Mouse (Mus musculus): ENCODE measurements around the gene Kank4. TPM values are rescaled to one million over a fixed set of nuclear protein-coding genes. Genes with fewer than 3 reads are reported as not detected.

Gene Kank4
- 0.05 and 0.12 TPM in 2 replicates for polyA plus RNA-seq (2015; fragmentation: Nextera tagmentation; extraction: Ambion mirVana)

GRCm38 (mm10) chr4:98817184-98817911, at the start of gene Kank4:
Gene Kank4, minus strand, starts transcription at chr4:98817537.
- Histone ChIP-seq H3K36me3 (ENCODE audit: control insufficient read depth, insufficient read depth) (no peaks in the 10 kb centered on the region), H3K9ac (ENCODE audit: low read depth, low read length) (no peak within 1 kb of the TSS), H3K4me1 (ENCODE audit: control insufficient read depth, low read depth, low read length) (no peaks in the 10 kb centered on the region), H3K27ac (ENCODE audit: low read length) (no peak within 1 kb of the TSS), H3K4me2 (ENCODE audit: low read depth, low read length) (peak within 1 kb of the TSS; percentile 64), H3K9me3 (replicated peaks; ENCODE audit: control insufficient read depth, low read length) (no peaks in the 10 kb centered on the region), H3K4me3 (ENCODE audit: low read depth, low read length) (peak within 1 kb of the TSS; percentile 54), H3K27me3 (ENCODE audit: control insufficient read depth, insufficient read depth, low read depth, low read length) (peaks cover 29% of the 10 kb centered on the region)
- no peak; the same call in 1 of the 2 replicates for ATAC-seq (ENCODE audit: low read depth)
- WGBS (ENCODE audit: insufficient replicate concordance) = under 1% methylated on average over 67 of the region's 72 CpGs

- Histone ChIP-seq H3K4me1 (ENCODE audit: control insufficient read depth, low read depth, low read length) (no peaks in the 10 kb centered on the region), H3K9ac (ENCODE audit: low read depth, low read length) (no peak overlapping the region), H3K4me3 (ENCODE audit: low read depth, low read length) (no peak overlapping the region), H3K27me3 (ENCODE audit: control insufficient read depth, insufficient read depth, low read depth, low read length) (no peaks in the 10 kb centered on the region), H3K9me3 (replicated peaks; ENCODE audit: control insufficient read depth, low read length) (no peaks in the 10 kb centered on the region), H3K4me2 (ENCODE audit: low read depth, low read length) (no peak overlapping the region), H3K27ac (ENCODE audit: low read length) (no peak overlapping the region), H3K36me3 (ENCODE audit: control insufficient read depth, insufficient read depth) (no peaks in the 10 kb centered on the region)
- WGBS (ENCODE audit: insufficient replicate concordance) = 72% methylated on average over 14 of the region's 14 CpGs
- no peak for ATAC-seq (ENCODE audit: low read depth)
These were observed 48.3 kb upstream of the Kank4 start for GRCm38 (mm10) chr4:98865386-98866237.

GRCm38 (mm10) chr4:98864546-98864945, 47.2 kb upstream of the Kank4 start:
- no peak overlapping the region for H3K27ac ChIP-seq (ENCODE audit: low read length)
- H3K27me3 ChIP-seq (ENCODE audit: control insufficient read depth, insufficient read depth, low read depth, low read length) = no peaks in the 10 kb centered on the region
- H3K4me2 ChIP-seq (ENCODE audit: low read depth, low read length) = no peak overlapping the region
- H3K9me3 ChIP-seq (replicated peaks; ENCODE audit: control insufficient read depth, low read length) = no peaks in the 10 kb centered on the region
- no peaks in the 10 kb centered on the region for H3K36me3 ChIP-seq (ENCODE audit: control insufficient read depth, insufficient read depth)
- no peak overlapping the region for H3K4me3 ChIP-seq (ENCODE audit: low read depth, low read length)
- H3K4me1 ChIP-seq (ENCODE audit: control insufficient read depth, low read depth, low read length) = no peaks in the 10 kb centered on the region
- H3K9ac ChIP-seq (ENCODE audit: low read depth, low read length) = no peak overlapping the region
- ATAC-seq (ENCODE audit: low read depth) = no peak
- 88% methylated on average over 2 of the region's 3 CpGs for WGBS (ENCODE audit: insufficient replicate concordance)

- Histone ChIP-seq H3K4me3 (ENCODE audit: low read depth, low read length) (no peak overlapping the region), H3K9me3 (replicated peaks; ENCODE audit: control insufficient read depth, low read length) (no peaks in the 10 kb centered on the region), H3K27ac (ENCODE audit: low read length) (no peak overlapping the region), H3K4me1 (ENCODE audit: control insufficient read depth, low read depth, low read length) (no peaks in the 10 kb centered on the region), H3K9ac (ENCODE audit: low read depth, low read length) (no peak overlapping the region), H3K27me3 (ENCODE audit: control insufficient read depth, insufficient read depth, low read depth, low read length) (no peaks in the 10 kb centered on the region), H3K36me3 (ENCODE audit: control insufficient read depth, insufficient read depth) (no peaks in the 10 kb centered on the region), H3K4me2 (ENCODE audit: low read depth, low read length) (no peak overlapping the region)
- no peak for ATAC-seq (ENCODE audit: low read depth)
- 40% methylated on average over 1 of the region's 2 CpGs for WGBS (ENCODE audit: insufficient replicate concordance)
These were observed 46.8 kb upstream of the Kank4 start for GRCm38 (mm10) chr4:98864094-98864493.

GRCm38 (mm10) chr4:98863451-98863850, 46.1 kb upstream of the Kank4 start:
- H3K4me1 ChIP-seq (ENCODE audit: control insufficient read depth, low read depth, low read length) = no peaks in the 10 kb centered on the region
- no peak for ATAC-seq (ENCODE audit: low read depth)
- 56% methylated on average over 2 of the region's 2 CpGs for WGBS (ENCODE audit: insufficient replicate concordance)

GRCm38 (mm10) chr4:98858151-98858855, 41.0 kb upstream of the Kank4 start:
- no peaks in the 10 kb centered on the region for H3K27me3 ChIP-seq (ENCODE audit: control insufficient read depth, insufficient read depth, low read depth, low read length)
- no peak overlapping the region for H3K4me3 ChIP-seq (ENCODE audit: low read depth, low read length)
- no peaks in the 10 kb centered on the region for H3K4me1 ChIP-seq (ENCODE audit: control insufficient read depth, low read depth, low read length)
- 44% methylated on average over 4 of the region's 4 CpGs for WGBS (ENCODE audit: insufficient replicate concordance)
- H3K9ac ChIP-seq (ENCODE audit: low read depth, low read length) = no peak overlapping the region
- H3K9me3 ChIP-seq (replicated peaks; ENCODE audit: control insufficient read depth, low read length) = no peaks in the 10 kb centered on the region
- no peaks in the 10 kb centered on the region for H3K36me3 ChIP-seq (ENCODE audit: control insufficient read depth, insufficient read depth)
- H3K4me2 ChIP-seq (ENCODE audit: low read depth, low read length) = no peak overlapping the region
- no peak overlapping the region for H3K27ac ChIP-seq (ENCODE audit: low read length)
- ATAC-seq (ENCODE audit: low read depth) = no peak

More at GRCm38 (mm10) chr4:98863451-98863850, 46.1 kb upstream of the Kank4 start:
- no peaks in the 10 kb centered on the region for H3K27me3 ChIP-seq (ENCODE audit: control insufficient read depth, insufficient read depth, low read depth, low read length)
- no peaks in the 10 kb centered on the region for H3K36me3 ChIP-seq (ENCODE audit: control insufficient read depth, insufficient read depth)
- H3K9ac ChIP-seq (ENCODE audit: low read depth, low read length) = no peak overlapping the region
- no peak overlapping the region for H3K27ac ChIP-seq (ENCODE audit: low read length)
- H3K4me2 ChIP-seq (ENCODE audit: low read depth, low read length) = no peak overlapping the region
- H3K9me3 ChIP-seq (replicated peaks; ENCODE audit: control insufficient read depth, low read length) = no peaks in the 10 kb centered on the region
- H3K4me3 ChIP-seq (ENCODE audit: low read depth, low read length) = no peak overlapping the region

- Histone ChIP-seq H3K9ac (ENCODE audit: low read depth, low read length) (no peak overlapping the region), H3K4me3 (ENCODE audit: low read depth, low read length) (no peak overlapping the region), H3K27ac (ENCODE audit: low read length) (no peak overlapping the region), H3K36me3 (ENCODE audit: control insufficient read depth, insufficient read depth) (no peaks in the 10 kb centered on the region), H3K27me3 (ENCODE audit: control insufficient read depth, insufficient read depth, low read depth, low read length) (no peaks in the 10 kb centered on the region), H3K9me3 (replicated peaks; ENCODE audit: control insufficient read depth, low read length) (no peaks in the 10 kb centered on the region), H3K4me1 (ENCODE audit: control insufficient read depth, low read depth, low read length) (no peaks in the 10 kb centered on the region), H3K4me2 (ENCODE audit: low read depth, low read length) (no peak overlapping the region)
- ATAC-seq (ENCODE audit: low read depth) = no peak
- 59% methylated on average over 11 of the region's 11 CpGs for WGBS (ENCODE audit: insufficient replicate concordance)
These were observed 39.8 kb upstream of the Kank4 start for GRCm38 (mm10) chr4:98857037-98857648.

GRCm38 (mm10) chr4:98853926-98854325, 36.6 kb upstream of the Kank4 start:
- Histone ChIP-seq H3K27me3 (ENCODE audit: control insufficient read depth, insufficient read depth, low read depth, low read length) (no peaks in the 10 kb centered on the region), H3K4me2 (ENCODE audit: low read depth, low read length) (no peak overlapping the region), H3K27ac (ENCODE audit: low read length) (no peak overlapping the region), H3K9ac (ENCODE audit: low read depth, low read length) (no peak overlapping the region), H3K36me3 (ENCODE audit: control insufficient read depth, insufficient read depth) (no peaks in the 10 kb centered on the region), H3K9me3 (replicated peaks; ENCODE audit: control insufficient read depth, low read length) (no peaks in the 10 kb centered on the region), H3K4me1 (ENCODE audit: control insufficient read depth, low read depth, low read length) (no peaks in the 10 kb centered on the region), H3K4me3 (ENCODE audit: low read depth, low read length) (no peak overlapping the region)
- ATAC-seq (ENCODE audit: low read depth) = no peak
- WGBS (ENCODE audit: insufficient replicate concordance) = 73% methylated on average over 4 of the region's 4 CpGs

Data from liver, embryonic 16.5 days (tissue).